Mouse (Mus musculus): Measurements from ENCODE around the gene Il22ra1.
"Not testable (repeated sequence)": the region's sequence is repeated elsewhere in the genome, so short reads cannot be mapped to it uniquely, and the experiment has no call there.

Gene Il22ra1

DNA sequence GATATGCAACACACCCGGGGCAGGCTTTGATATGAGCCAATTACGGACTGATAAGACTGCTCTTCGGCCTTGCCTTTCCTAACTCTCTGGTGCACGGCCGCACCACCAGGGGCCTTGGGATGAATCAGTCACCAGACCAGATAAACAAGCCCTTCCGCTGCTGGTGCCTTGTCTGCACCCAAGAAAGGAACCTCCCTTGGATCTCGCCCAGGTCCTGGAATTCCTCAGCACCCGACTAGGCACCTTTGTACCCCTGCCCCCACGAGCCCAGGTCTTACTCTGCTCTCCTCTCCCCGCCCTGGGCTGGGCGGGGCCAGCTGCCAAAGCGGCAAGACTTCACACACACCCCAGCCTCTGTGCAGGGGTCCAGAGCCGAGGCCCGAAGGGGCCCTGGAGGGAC, at the start of gene Il22ra1:
Gene Il22ra1, plus strand, starts transcription at position 356 of the 400 bp plus-strand sequence.
- DNase-seq (ENCODE audit: low read depth): no peak

DNA sequence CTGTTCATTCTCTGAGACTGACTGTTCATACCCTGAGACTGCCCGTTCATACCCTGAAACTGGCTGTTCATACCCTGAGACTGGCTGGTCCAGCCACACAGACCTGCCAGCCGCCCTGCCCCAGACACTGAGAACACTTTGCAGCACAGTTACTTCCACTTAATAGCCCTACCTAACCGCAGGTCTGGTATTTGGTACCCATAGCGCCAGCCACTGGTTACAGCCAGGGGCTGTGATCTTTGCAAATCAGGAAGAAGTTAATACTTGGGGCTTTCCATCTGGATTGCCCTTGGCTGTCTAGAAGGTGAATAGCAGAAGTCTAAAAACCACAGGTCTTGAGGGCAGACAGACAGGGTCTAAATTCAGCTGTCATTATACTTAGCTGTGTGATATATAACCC, 48.7 kb upstream of the Il22ra1 start:
- no peak for DNase-seq (ENCODE audit: low read depth)

- no peak for DNase-seq (ENCODE audit: low read depth)
These were observed 46.2 kb upstream of the Il22ra1 start for GRCm38 (mm10) chr4:135681789-135682188.

DNA sequence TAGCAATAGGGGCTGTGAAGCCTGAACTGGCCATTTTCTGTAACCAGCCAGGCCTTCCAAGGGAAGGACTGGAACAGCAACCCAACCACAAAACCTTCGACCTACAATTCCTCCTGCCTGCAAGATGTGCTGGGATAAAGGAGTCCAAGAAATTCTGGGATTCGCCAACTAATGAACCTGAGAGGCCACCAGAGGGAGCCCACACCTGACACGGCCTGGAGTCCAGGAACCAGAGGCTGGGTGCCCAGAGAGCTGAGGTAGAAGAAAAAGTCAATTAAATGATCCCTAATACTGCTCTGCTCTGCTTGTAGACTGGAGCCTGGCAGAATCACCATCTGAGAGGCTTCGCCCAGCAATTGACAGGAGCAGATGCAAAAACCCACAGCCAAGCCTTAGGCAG, 44.4 kb upstream of the Il22ra1 start:
- DNase-seq (ENCODE audit: low read depth): no peak

- no peak for DNase-seq (ENCODE audit: low read depth)
These were observed 43.2 kb upstream of the Il22ra1 start for GRCm38 (mm10) chr4:135684731-135685130.

DNA sequence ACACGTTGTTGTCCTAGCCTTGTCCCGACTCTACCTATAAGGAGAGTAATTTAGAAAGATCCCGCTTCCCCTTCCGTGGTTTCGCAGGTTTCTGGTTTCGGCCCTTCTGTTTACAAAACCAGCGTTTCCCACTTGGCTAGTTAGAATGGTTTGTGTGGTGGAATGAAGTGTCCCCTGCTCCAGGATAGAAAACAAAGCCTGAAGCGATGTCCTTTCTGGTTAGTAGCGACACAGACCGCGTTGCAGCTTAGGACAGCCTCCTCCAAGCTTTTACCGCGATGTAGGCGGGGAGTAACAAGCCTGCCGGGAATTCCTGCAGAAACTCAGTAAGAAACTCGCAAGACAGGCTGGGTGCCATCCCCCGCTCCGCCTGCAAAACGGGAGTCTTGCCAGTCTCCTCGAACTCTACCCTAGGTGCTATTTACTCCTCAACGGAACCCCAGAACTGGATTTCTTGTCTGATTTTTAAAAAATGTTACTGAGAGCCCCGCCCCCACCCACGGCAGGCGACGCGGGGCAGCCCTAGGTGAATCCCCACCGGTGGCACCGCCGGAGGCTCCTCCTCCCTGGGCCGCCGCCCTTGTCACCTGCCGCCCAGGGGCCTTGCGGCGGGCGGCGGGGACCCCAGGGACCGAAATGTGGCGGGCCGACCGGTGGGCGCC, 41.9 kb upstream of the Il22ra1 start, which contains the start of gene Ifnlr1:
Gene Ifnlr1, plus strand, starts transcription at position 382 of the 662 bp plus-strand sequence.
- DNase-seq (ENCODE audit: low read depth): peak; percentile 56

- DNase-seq (ENCODE audit: low read depth): no peak
These were observed 41.4 kb upstream of the Il22ra1 start for GRCm38 (mm10) chr4:135686568-135686953.

- no peak for DNase-seq (ENCODE audit: low read depth)
These were observed 38.2 kb upstream of the Il22ra1 start for GRCm38 (mm10) chr4:135689797-135690196.

DNA sequence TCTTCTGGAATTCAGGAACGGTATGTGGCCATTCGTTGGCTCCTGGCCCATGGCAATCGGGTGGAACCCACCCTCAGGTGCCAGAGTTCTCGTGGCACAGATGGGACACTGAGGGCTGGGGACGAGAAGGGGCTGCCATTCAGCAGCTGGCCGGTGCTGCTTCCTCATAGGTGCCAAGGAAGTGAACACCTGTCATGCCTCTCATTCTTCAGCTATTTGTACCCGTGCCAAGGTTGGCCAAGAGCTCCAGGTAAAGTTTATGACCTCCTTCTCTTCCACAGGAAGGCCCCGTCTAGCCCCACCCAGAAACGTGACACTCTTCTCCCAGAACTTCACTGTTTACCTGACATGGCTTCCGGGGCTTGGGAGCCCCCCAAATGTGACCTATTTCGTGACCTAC, 37.7 kb upstream of the Il22ra1 start:
- no peak for DNase-seq (ENCODE audit: low read depth)

- DNase-seq (ENCODE audit: low read depth): no peak
These were observed 35.1 kb upstream of the Il22ra1 start for GRCm38 (mm10) chr4:135692916-135693315.

GRCm38 (mm10) chr4:135698498-135698897, 29.5 kb upstream of the Il22ra1 start:
- DNase-seq (ENCODE audit: low read depth): no peak

DNA sequence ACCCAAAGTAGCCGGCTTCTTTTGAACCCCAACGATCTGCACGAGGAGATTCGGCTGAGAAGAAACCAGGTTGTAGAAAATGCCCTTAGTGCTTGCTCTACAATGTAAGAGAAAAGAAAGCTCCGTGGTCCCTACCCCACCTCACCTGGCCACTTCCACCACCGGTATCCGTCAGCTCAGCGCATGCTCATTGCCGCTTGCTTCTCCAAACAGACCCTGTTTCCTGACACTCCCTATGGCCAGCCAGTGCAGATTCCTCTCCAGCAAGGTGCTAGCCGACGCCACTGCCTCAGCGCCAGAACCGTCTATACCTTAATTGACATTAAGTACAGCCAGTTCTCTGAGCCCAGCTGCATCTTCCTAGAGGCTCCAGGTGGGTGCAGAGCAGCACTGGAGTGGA, 24.5 kb upstream of the Il22ra1 start:
- no peak for DNase-seq (ENCODE audit: low read depth)

DNA sequence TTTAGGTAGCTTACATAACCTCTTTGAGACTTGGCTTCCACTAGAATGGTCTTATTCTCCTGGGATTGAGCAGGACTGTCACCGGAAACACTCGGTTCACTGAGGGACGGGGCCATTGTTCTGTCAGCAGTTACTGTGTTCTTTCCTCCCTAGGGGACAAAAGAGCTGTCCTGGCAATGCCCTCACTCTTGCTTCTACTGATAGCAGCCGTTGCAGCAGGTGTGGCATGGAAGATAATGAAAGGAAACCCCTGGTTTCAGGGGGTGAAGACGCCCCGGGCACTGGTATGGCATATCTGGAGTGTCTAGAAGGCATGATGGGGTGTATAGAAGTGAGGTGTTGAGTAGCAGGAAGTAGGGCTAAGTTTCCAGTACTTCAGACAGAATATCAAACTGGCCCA, 24.0 kb upstream of the Il22ra1 start:
- no peak for DNase-seq (ENCODE audit: low read depth)

DNA sequence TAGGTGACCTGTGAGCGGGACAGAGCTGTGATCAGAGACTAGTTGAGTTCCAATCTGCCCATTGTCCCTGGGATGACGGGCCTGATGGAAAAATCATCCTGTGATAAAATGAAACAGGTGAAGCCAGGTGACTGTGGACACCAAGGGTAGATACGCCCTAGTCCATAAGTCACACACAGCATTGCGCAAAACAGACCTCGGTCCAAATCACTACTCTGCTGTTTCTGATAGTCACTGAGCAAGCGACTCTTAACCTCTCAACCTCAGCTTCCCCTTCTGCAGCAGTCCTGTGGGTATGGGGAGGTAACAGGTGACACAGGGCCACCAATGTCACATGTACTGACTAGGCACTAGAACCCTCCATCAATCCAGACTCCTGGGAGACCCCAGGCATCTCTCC, 21.9 kb upstream of the Il22ra1 start:
- no peak for DNase-seq (ENCODE audit: low read depth)

GRCm38 (mm10) chr4:135709072-135709564, 18.9 kb upstream of the Il22ra1 start:
- DNase-seq (ENCODE audit: low read depth): peak; percentile 88

GRCm38 (mm10) chr4:135709621-135710020, 18.4 kb upstream of the Il22ra1 start:
- no peak for DNase-seq (ENCODE audit: low read depth)

GRCm38 (mm10) chr4:135710392-135710791, 17.6 kb upstream of the Il22ra1 start:
- no peak for DNase-seq (ENCODE audit: low read depth)

DNA sequence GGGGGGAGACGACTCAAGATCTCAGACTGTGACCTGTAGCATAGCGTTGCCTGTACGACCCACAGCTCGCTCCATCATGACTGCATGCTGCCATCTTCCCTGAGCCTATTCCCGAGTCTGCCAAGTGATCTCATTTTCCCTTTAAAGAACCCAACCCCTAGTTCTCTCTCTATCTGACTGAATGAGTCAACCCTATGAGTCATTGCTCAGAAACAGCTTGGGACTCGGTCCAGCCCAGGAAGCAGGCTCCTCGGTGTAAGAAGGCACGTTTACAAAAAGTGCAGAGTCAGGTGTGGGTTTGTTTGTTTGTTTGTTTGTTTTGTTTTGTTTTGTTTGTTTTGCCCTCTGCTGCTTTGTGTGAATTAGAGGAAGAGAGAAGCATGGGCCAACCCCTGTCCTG, 13.2 kb upstream of the Il22ra1 start:
- no peak for DNase-seq (ENCODE audit: low read depth)

DNA sequence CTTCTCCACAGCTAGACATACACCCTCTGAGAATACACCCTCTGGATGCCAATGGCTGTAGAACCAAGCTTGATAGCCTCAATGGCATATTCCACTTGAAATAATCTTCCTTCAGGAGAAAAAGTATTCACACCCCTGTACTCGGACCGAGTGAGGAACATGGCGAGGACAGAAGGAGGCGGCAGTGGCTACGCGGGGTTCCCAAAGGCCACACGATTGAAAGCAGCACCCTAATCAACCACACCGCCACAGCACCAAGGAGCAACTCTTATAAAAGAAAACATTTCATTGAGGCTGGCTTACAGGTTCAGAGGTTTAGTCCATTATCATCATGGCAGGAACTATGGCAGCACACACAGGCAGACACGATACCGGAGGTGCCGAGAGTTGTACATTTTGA, 11.5 kb upstream of the Il22ra1 start:
- DNase-seq (ENCODE audit: low read depth): not testable (repeated sequence)

- no peak for DNase-seq (ENCODE audit: low read depth)
These were observed 5.3 kb upstream of the Il22ra1 start for GRCm38 (mm10) chr4:135722540-135723290.

- no peak for DNase-seq (ENCODE audit: low read depth)
These were observed 1.6 kb upstream of the Il22ra1 start for GRCm38 (mm10) chr4:135726416-135726815.

- no peak for DNase-seq (ENCODE audit: low read depth)
These were observed 2.2 kb downstream of the Il22ra1 start for GRCm38 (mm10) chr4:135730204-135730603.

GRCm38 (mm10) chr4:135730951-135731350, 3.0 kb downstream of the Il22ra1 start:
- DNase-seq (ENCODE audit: low read depth): no peak

Measured in naive thymus-derived CD4-positive, alpha-beta T cell, adult 2 months (primary cell).